Mouse (Mus musculus) natural killer cell, adult 2 months (primary cell): Measurements from ENCODE around the gene Gm42420.

ENCODE experiments used
- DNase-seq, 2 experiments: peaks; one replicate each; pipeline ENCODE4 v3.0.0; 2022; ENCODE audit warnings: low spot score in 2 of 2

The Gm42420 gene

DNA sequence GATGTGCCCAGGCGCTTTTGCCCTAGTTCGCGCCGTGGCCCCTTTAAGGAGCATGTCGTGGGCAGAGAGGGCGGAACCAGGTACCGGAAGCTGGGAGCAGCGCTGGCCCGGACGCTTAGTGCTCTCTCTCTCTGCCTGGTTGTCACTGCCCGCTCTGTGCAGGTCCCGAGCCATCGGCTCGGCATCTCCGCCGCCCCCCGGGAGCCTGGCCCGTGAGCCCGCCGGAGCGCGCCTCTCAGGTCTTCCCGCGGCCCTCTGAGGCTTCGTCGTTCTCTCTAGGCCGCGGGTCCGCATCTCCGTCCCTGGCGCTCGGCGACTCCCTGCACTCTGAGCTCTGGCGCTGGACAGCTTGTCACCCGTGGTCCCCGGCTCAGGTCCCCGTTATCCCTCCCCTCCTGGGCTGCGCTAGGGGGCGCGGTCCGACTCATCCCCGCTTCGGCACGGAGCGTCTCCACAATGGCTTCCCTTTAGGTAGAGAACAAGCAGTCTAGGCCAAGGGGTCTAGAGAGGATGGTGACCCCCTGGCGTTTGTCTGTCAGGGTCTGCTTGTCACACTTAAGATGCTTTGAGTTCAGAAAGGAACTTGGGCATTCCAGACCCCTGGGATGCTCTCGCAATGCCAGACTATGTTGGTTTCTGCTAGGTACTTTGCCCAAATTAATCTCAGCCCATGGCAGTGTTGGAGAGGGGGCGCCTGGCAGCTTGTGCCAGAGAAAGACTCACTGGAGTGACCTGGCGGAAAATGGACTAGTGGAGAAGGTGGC lies 11.6 kb upstream of the Gm42420 start, which contains the start of gene Adck2:
Gene Adck2 (plus strand): TSS at position 83 of the 764 bp plus-strand sequence.
- DNase-seq: peak; percentile 60 to 69

DNA sequence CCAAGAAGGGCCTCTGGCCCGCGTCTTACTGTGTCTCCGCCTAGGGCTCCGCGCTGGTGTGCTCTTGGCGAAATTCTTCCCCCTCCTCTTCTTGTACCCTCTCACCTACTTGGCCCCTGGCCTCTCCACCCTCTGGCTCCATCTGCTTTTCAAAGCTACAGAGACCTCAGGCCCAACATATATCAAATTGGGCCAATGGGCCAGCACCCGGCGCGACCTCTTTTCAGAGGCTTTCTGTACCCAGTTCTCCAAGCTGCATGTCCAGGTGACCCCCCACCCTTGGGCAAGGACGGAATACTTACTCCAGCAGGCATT lies 11.0 kb upstream of the Gm42420 start:
- DNase-seq: no peak

- DNase-seq: no peak
Observed at GRCm38 (mm10) chr6:39574951-39575350, 10.6 kb upstream of the Gm42420 start.

DNA sequence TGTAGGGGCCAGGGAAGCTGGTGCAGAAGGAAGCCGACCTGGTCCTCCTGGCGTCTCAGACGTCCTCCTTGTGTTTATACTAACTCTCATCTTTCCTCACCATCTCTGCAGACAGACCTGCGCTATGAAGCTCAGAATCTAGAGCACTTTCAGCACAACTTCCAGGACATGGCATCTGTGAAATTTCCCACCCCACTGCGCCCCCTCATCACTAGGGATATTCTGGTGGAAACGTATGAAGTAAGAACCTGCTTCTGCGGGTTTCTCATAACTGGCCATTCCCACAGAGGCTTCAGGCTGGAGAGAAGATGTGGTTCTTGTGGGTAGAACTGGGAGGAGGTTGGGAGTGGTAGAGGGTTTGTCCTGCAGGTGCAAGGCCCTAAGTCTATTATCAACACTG lies 6.0 kb upstream of the Gm42420 start:
- no peak for DNase-seq

- DNase-seq: no peak
Observed at GRCm38 (mm10) chr6:39580558-39580957, 5.0 kb upstream of the Gm42420 start.

- DNase-seq: no peak
Observed at GRCm38 (mm10) chr6:39581087-39581784, 4.3 kb upstream of the Gm42420 start.

GRCm38 (mm10) chr6:39591481-39591880 lies 5.9 kb downstream of the Gm42420 start:
- DNase-seq: no peak

DNA sequence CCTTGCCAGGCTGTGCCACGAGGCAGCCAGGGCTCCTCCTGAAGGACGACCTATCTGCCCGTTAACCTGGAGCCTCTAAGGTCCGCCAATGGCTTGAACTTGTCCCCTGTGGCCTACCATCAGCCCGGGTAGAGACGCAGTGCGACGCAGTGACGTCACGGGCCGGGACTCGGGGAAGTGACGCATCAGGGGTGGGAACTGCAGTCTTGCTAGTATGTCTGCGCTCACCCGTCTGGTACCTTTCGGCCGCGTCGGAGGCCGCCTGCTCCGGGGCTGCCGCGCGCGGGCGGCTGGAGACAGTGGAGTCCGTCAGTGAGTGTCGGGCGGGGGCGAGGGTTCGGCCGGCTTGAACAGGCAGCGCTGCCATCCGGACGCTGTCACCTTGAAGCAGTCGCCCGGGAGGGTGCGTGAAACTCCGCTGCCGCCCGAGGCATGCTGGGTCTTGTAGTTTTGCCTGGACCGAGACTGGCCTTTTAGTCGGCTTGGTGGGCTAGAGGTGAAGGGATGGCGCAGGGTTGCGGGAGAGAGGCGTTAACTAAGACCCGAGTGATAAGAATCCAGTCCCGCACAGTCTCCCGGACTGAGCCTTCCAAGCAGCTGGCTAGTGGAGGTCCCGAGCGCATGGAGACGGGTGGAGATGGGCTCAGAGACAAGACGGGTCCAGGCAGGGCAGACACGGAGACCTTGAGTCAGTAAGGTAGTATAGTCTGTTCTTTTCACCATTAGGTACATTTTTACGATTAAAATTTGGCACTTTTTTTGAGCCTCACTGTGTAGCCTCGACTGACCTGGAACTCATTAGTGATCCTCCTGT lies 7.1 kb downstream of the Gm42420 start, which contains the start of gene Ndufb2:
Gene Ndufb2 (plus strand): TSS at position 174 of the 814 bp plus-strand sequence.
- DNase-seq: peak; percentile 89 to 91

DNA sequence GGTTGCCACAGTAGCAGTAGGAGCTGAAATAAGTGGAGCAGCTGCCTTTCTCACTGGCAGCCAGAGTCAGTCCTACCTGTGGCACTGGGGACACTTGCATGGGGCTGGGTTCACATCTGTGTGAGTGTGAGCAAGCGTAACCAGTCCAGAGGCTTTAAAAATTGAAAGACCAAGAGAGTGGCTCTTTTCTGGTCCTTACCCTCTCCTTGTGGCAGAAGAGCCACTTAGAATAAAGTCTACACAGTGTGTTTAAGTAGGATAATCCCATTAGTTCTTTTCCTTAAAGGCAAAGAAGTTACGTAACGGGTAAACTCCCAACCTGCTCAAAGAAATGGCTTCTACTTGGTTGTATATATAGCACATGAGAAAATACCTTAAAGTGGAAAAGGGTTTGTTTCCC lies 15.3 kb downstream of the Gm42420 start:
- no peak for DNase-seq

GRCm38 (mm10) chr6:39601828-39602227 lies 16.3 kb downstream of the Gm42420 start:
- no peak for DNase-seq

- no peak for DNase-seq
Observed at GRCm38 (mm10) chr6:39604565-39604964, 19.0 kb downstream of the Gm42420 start.

DNA sequence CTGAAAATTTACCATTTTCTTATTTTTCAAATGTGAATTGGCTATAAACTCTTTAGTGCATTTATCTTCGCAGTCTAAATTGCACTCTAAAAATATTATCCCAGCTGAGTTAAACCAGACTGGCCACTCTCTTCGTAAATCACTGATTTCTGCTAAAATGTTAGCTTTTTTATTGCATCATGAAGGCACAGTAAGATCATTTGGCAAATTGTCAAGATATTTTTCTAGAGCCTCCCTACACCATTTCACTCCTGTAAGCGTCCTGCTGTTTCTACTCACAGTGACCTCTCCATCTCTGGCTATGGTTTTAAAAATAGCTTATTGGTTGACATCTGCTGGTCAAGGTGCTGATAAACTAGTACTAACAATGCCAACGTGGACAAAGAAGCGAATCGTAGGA lies 20.5 kb downstream of the Gm42420 start:
- DNase-seq: no peak

- DNase-seq: peak in 1 of 2 experiments; percentile 36
Observed at GRCm38 (mm10) chr6:39606862-39607261, 21.3 kb downstream of the Gm42420 start.

DNA sequence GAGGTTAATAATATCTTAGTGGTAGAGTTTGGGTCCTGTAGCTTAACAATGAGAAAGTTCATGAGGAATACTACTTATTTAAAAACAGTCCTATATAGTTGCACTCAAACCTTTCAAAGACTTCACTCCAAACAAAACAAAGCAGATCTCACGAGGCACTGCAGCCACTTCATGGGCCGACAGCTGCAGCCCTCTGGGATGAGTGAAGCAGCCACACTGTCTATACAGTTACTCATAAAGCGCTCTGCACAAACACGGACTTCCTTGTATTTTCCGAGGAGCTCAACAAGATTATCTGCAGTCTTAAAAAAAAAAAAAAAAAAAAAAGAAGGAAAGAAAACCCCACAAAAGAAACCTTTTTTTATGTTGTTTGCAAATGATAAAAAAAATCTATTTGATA lies 21.8 kb downstream of the Gm42420 start:
- no peak for DNase-seq

GRCm38 (mm10) chr6:39610207-39610606 lies 24.7 kb downstream of the Gm42420 start:
- DNase-seq: no peak

DNA sequence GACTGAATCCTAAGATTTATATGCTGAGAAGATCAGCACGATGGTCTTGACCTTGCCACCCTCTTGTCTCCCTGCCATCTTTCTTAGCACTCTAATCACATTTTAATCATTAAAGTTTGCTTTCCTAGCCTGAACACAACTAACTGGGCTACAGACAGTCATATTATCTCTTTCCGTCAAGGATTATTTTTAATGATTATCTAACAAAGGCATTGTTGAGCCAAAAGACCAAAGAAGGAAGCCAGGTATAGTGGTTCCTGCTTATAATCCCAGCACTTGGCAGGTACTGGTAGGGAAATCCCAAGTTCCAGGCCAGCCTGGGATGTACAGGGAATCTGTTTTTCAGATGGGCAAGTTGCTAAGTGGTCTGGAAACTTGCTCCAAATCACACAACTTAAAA lies 25.7 kb downstream of the Gm42420 start:
- DNase-seq: no peak
